Mouse (Mus musculus) gastrocnemius, adult 2 months (tissue): ENCODE data around the gene Ttc39b. TPM values are rescaled to one million over a fixed set of nuclear protein-coding genes. Genes with fewer than 3 reads are reported as not detected.

ENCODE experiments used
- DNase-seq: peaks from one replicate; pipeline ENCODE4 v3.0.0; 2022
- H3K27ac ChIP-seq: fragments of 200-600 bp; 2 replicates; pipeline ENCODE4 v1.8.1; 2022; ENCODE audit warnings: mild to moderate bottlenecking
- H3K4me3 ChIP-seq: fragments of 200-600 bp; 2 replicates; pipeline ENCODE4 v1.8.1; 2022; ENCODE audit warnings: mild to moderate bottlenecking, moderate library complexity
- CTCF ChIP-seq: fragments of 200-600 bp; IDR thresholded peaks from 2 replicates; pipeline ENCODE4 v1.8.1; 2022; ENCODE audit warnings: antibody characterized with exemption, mild to moderate bottlenecking, moderate library complexity
- intact Hi-C: fragments of 180-260 bp; cut with DNase I; formaldehyde crosslinking; loops from one replicate; pipeline ENCODE4 v1.15.1; 2025
- total RNA-seq, 2 experiments: library from RNA; stranded (reverse); gene quantifications; 2 replicates each; pipeline ENCODE4 v1.2.3; 2021

Gene Ttc39b
- total RNA-seq, 2 experiments from 2014 or later = 4.0 to 6.9 TPM

- no peak overlapping the region for H3K4me3 ChIP-seq
- no peak for TF ChIP-seq CTCF
- intact Hi-C loops = no loop called here
- H3K27ac ChIP-seq = no peak overlapping the region
- DNase-seq = no peak
Observed at GRCm38 (mm10) chr4:83214822-83215558, 109.1 kb downstream of the Ttc39b start.

GRCm38 (mm10) chr4:83213752-83214151 is 110.3 kb downstream of the Ttc39b start:
- DNase-seq = no peak
- Histone ChIP-seq H3K4me3 (no peak overlapping the region), H3K27ac (no peak overlapping the region)
- TF ChIP-seq CTCF = no peak
- intact Hi-C loops = no loop called here

GRCm38 (mm10) chr4:83211709-83212108 is 112.3 kb downstream of the Ttc39b start:
- intact Hi-C loops = no loop called here
- Histone ChIP-seq H3K4me3 (no peak overlapping the region), H3K27ac (no peak overlapping the region)
- TF ChIP-seq CTCF = no peak
- DNase-seq = no peak

DNA sequence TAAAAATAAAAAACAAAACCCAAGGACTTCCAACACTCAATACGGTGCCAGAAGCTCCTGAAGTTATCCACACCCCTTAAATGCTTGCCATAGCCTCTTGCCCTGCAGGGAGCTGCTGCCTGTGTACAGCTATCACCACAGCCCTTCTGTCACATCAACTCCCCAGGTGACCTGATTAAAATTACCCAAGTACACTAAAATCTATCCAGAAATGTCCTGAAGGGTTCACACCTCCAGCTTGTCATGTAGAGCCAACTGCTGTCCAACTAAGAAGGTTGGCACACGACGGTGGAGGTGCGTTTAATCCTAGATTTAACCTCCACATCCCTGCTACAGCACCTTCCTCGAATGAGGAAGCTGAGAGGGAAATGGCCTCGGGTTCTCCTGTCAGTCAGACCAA is 113.6 kb downstream of the Ttc39b start:
- intact Hi-C loops = no loop called here
- Histone ChIP-seq H3K27ac (no peak overlapping the region), H3K4me3 (no peak overlapping the region)
- no peak for TF ChIP-seq CTCF
- no peak for DNase-seq

- no peak overlapping the region for H3K27ac ChIP-seq
- H3K4me3 ChIP-seq = no peak overlapping the region
- intact Hi-C loops = no loop called here
- no peak for TF ChIP-seq CTCF
- DNase-seq = no peak
Observed at GRCm38 (mm10) chr4:83206803-83207586, 117.1 kb downstream of the Ttc39b start.

DNA sequence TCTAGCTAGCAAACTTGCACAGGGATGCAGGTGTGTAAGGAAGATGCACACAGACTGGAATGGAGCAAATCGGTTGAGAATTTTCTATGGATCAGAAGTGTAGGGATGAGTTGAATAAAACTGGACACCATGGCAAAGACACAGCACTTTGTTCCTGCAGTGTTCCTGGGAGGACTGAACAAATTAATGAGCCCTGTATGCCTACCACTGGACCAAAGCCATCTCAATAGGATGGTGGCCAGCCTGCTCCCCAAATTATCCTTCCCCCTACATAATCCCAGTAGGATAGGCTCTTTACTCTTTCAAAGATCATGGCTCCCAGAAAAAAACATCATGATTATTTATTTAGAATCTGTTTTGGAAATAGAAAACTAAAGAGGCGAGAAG is 117.6 kb downstream of the Ttc39b start:
- intact Hi-C loops = no loop called here
- no peak for DNase-seq
- TF ChIP-seq CTCF = no peak
- Histone ChIP-seq H3K4me3 (no peak overlapping the region), H3K27ac (no peak overlapping the region)

DNA sequence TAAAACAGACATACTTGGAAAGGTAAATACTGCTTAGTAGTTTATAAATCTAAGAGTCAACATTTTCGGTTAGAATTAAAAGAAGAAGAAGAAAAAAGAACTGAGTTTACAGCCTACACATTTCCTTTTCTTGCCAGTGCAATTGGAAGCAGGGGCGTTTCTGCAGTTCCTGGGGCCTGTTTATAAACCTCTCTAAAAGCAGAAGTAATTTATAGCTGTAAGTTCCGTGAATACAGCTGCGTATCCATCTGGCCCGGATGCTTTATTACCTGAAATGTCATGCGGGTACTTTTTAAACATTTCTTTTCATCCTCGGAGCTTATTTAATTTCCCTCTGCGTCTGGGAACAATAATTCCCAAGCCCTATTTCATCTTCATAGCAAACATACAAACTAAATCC is 124.7 kb downstream of the Ttc39b start:
- no peak for DNase-seq
- no peak for TF ChIP-seq CTCF
- H3K4me3 ChIP-seq = no peak overlapping the region
- H3K27ac ChIP-seq = no peak overlapping the region
- intact Hi-C loops = no loop called here

DNA sequence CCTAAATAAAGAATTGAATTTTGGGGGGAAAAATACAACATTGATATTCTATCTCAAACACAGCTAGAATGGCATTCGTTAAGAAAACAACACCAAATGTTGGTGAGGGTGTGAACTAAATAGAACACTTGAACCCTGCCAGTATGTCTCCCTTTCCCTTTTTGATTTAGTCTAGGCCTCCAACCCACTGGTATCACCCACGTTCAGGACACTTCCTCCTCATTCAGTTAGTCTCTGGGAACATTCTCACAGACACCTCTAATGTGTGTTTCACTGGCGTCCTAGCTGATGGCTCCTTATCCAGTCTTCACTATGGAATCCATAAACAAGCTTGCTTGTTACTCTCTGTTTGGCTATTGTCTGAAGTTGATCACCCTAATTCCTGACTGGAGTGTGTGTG is 125.9 kb downstream of the Ttc39b start:
- no peak for DNase-seq

GRCm38 (mm10) chr4:83189736-83190135 is 134.3 kb downstream of the Ttc39b start:
- no peak for DNase-seq
- H3K4me3 ChIP-seq = no peak overlapping the region
- TF ChIP-seq CTCF = no peak
- intact Hi-C loops = loop anchor here (10.0 kb wide), 2 partner anchors 385 to 545 kb away; no protein-coding TSS in a partner anchor
- no peak overlapping the region for H3K27ac ChIP-seq

More for the DNA sequence above, 125.9 kb downstream of the Ttc39b start:
- Histone ChIP-seq H3K27ac (no peak overlapping the region), H3K4me3 (no peak overlapping the region)
- intact Hi-C loops = no loop called here
- TF ChIP-seq CTCF = no peak

DNA sequence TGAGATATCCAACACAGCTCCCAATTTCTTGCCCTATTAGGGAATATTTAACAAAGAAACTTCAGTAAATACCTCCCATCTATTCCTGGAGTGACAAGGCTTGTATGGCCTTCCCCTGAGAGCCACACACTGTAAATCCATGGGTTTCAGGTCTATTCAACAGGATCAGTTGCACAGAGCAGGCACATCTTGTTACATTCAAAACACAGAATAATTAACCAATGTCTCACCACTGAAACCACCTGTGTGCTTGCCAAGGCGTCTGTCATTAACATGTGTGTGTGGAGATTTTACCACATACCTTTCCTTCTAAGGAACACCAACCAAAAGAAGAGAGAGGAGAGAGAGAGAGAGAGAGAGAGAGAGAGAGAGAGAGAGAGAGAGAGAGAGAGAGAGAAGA is 136.7 kb downstream of the Ttc39b start:
- no peak for TF ChIP-seq CTCF
- Histone ChIP-seq H3K4me3 (no peak overlapping the region), H3K27ac (no peak overlapping the region)
- no peak for DNase-seq
- intact Hi-C loops = loop anchor here (10.0 kb wide), 2 partner anchors 383 to 543 kb away; no protein-coding TSS in a partner anchor

DNA sequence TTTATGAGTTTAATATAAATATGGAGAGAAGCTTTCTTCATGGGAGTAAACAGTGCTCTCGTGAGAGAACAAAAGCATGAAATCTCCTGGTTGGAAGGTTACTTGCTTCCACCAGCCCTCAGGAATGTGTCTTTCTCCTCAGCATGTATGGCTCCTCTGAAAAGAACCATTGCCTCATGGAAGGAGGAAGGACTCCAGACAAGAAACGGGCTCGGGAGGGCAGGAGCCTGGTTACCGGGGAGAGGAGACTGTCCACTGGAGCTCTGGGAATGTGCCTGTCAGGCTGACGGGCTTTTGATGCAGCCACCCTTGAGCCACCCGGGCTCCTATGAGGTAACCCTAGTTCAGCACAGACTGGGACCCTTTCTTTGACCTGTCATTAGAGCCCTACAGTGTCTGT is 137.6 kb downstream of the Ttc39b start:
- no peak for DNase-seq
- Histone ChIP-seq H3K4me3 (no peak overlapping the region), H3K27ac (no peak overlapping the region)
- no peak for TF ChIP-seq CTCF
- intact Hi-C loops = loop anchor here (10.0 kb wide), 2 partner anchors 382 to 542 kb away; no protein-coding TSS in a partner anchor

DNA sequence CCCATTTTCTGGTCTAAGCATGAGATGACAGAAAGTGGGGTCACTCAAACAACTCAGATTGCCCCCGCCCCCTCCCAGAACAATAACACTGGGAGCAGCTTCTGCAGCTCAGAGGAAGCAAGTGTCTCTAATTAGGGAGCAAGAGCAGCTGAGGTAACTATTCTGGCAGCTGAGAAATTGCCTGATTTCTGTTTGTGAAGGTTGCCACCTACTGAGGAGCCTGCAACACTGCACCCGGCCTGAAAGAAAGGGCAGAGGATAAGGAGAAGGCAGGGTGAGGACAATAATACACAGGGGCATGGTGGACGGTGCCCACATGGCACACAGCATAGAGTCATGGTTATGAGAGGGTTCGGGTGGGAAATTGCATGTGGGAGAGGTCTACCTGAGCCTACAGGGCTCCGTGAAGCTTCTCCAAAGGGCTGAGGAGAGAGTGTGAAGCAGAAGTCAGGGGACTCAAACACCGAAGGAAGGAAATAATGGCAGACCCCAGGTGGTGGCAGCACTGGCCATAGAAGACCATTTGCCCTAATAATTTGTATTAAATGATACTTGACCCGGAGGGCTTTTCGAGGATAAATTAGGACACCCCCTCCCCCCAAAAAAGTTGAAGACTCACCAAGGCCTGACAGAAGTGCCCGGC is 140.6 kb downstream of the Ttc39b start:
- DNase-seq = peak; percentile 57
- intact Hi-C loops = loop anchor here (5.0 to 10.0 kb wide), 3 partner anchors 251 to 539 kb away; no protein-coding TSS in a partner anchor
- Histone ChIP-seq H3K27ac (no peak overlapping the region), H3K4me3 (no peak overlapping the region)
- TF ChIP-seq CTCF = peak; percentile 82
